Mouse (Mus musculus) liver, adult 2 months (tissue): ENCODE measurements around the gene Pramel6.

ENCODE experiments used
- CTCF ChIP-seq: fragments of 200-500 bp; IDR thresholded peaks from 2 replicates; pipeline ENCODE4 v1.5.1; 2011; ENCODE audit warnings: low read depth, low read length, control low read depth
- POLR2A ChIP-seq: fragments of 200-500 bp; IDR thresholded peaks from 2 replicates; pipeline ENCODE4 v1.6.1; 2011; ENCODE audit warnings: low read length, control low read depth; ENCODE audit not compliant: insufficient read depth; ENCODE audit errors: extremely low read depth

- TF ChIP-seq CTCF (no peak), POLR2A (no peak)
These were observed 39.1 kb downstream of the Pramel6 start, which contains the start of gene Olfr1128 for GRCm38 (mm10) chr2:87545442-87545841.
